ENCODE assay signal across 27 mouse cellular contexts in the genomic region with DNA sequence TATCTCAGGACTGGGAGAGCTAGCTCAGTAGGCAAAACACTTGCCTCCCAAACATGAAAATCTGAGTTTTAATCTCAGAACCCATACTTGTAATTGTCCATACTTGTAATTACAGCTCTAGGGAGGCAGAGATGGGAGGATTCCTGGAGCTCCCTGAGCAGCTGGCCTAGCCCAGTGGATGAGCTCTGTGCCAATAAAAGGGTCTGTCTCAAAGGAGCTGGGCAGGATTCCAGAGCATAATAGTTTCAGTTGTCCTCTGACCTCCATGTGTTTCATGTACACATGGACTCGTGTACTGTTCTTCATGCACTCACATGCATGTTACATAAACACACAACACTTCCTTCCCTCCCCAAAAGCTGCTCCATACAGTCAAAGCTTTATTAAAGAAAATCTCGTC.
DNase-seq lines count a peak whose midpoint lies in the region; ATAC-seq and TF ChIP-seq lines count a peak whose summit lies in the region.
"Had no signal": no experiment of that assay in that cellular context is flagged by ENCODE, and none has a peak within 500 bp of the region (broad histone marks: within the 10 kb centered on the region; RNA-seq: fewer than 3 reads in every experiment).

No protein-coding gene starts in this region.

- TF ChIP-seq CTCF in lung, postnatal 0 days (IDR thresholded peaks at IDR 0.05) = no peak
- TF ChIP-seq CTCF in lung, adult 2 months (IDR thresholded peaks at IDR 0.05; ENCODE audit: insufficient read depth, low read length) = no peak
- no peak for TF ChIP-seq CTCF in embryonic fibroblast, embryonic 13.5 days (IDR thresholded peaks at IDR 0.05; ENCODE audit: borderline replicate concordance, insufficient read depth, low read length)
- no peak for TF ChIP-seq CTCF in forebrain, postnatal 0 days (IDR thresholded peaks at IDR 0.05; ENCODE audit: low read depth)

- no peak for DNase-seq in heart, adult 9 months (ENCODE audit: low spot score in 2 of 2)
- peak; percentile 8 for DNase-seq in kidney, postnatal 10 days
- no peak for DNase-seq in kidney, adult 18-20 months
- peak; percentile 41 for DNase-seq in lung, postnatal 0 days (ENCODE audit: low spot score)
- no peak for DNase-seq in lung, adult 2 months
- no peak for DNase-seq in forebrain, postnatal 0 days
- DNase-seq: adrenal gland, postnatal 14 days; cerebellum, adult 18-20 months; cerebellum, postnatal 14 days; gastrocnemius, postnatal 10 days; liver, embryonic 13.5 days; right cerebral cortex, postnatal 14 days had no signal

- 0 out of 2 replicates have a peak, but pooled peaks cover 2% of the 10 kb centered on the region for H3K4me1 ChIP-seq in heart, embryonic 11.5 days (ENCODE audit: control insufficient read depth, insufficient read depth, low read length)
- H3K4me1 ChIP-seq in lung, postnatal 0 days (ENCODE audit: insufficient read depth, low read depth, low read length) = no peaks in the 10 kb centered on the region
- no peaks in the 10 kb centered on the region; the same call in 1 of the 2 replicates for H3K4me1 ChIP-seq in lung, adult 2 months (ENCODE audit: control insufficient read depth, insufficient read depth, low read length)
- peaks cover 9% of the 10 kb centered on the region for H3K4me1 ChIP-seq in embryonic fibroblast, embryonic 13.5 days (ENCODE audit: control insufficient read depth, insufficient read depth, low read length)
- H3K4me1 ChIP-seq in forebrain, postnatal 0 days (ENCODE audit: insufficient read depth) = no peaks in the 10 kb centered on the region
- H3K4me1 ChIP-seq: embryonic facial prominence, embryonic 12.5 days; hindbrain, embryonic 13.5 days; kidney, embryonic 15.5 days; limb, embryonic 10.5 days; limb, embryonic 15.5 days; liver, embryonic 13.5 days; midbrain, embryonic 13.5 days; neural tube, embryonic 13.5 days had no signal

- H3K27me3 ChIP-seq in heart, embryonic 11.5 days (ENCODE audit: control insufficient read depth, insufficient read depth, low read length) = no peaks in the 10 kb centered on the region
- H3K27me3 ChIP-seq in lung, postnatal 0 days (replicated peaks; ENCODE audit: insufficient read depth, low read length) = no peaks in the 10 kb centered on the region
- no peaks in the 10 kb centered on the region for H3K27me3 ChIP-seq in forebrain, postnatal 0 days (ENCODE audit: insufficient read depth, low read length)
- H3K27me3 ChIP-seq: embryonic facial prominence, embryonic 12.5 days; heart, embryonic 12.5 days; hindbrain, embryonic 13.5 days; kidney, embryonic 15.5 days; limb, embryonic 15.5 days; liver, embryonic 13.5 days; midbrain, embryonic 13.5 days; neural tube, embryonic 13.5 days had no signal

- no peak for TF ChIP-seq POLR2A in lung, adult 2 months (IDR thresholded peaks at IDR 0.05; ENCODE audit: borderline replicate concordance, extremely low read depth, low read depth, low read length)
- no peak for TF ChIP-seq POLR2A in embryonic fibroblast, embryonic 13.5 days (IDR thresholded peaks at IDR 0.05; ENCODE audit: low read depth, low read length)

- no peak overlapping the region for H3K4me2 ChIP-seq in heart, embryonic 11.5 days
- H3K4me2 ChIP-seq in lung, postnatal 0 days (replicated peaks; ENCODE audit: low read depth, low read length) = no peak overlapping the region
- H3K4me2 ChIP-seq in forebrain, postnatal 0 days (ENCODE audit: low read depth) = no peak overlapping the region
- H3K4me2 ChIP-seq: embryonic facial prominence, embryonic 12.5 days; hindbrain, embryonic 13.5 days; kidney, embryonic 15.5 days; limb, embryonic 15.5 days; liver, embryonic 13.5 days; midbrain, embryonic 13.5 days; neural tube, embryonic 13.5 days had no signal

- H3K9me3 ChIP-seq in heart, embryonic 11.5 days (replicated peaks; ENCODE audit: control insufficient read depth, low read length) = no peaks in the 10 kb centered on the region
- H3K9me3 ChIP-seq in lung, postnatal 0 days (ENCODE audit: low read length) = no peaks in the 10 kb centered on the region
- no peaks in the 10 kb centered on the region for H3K9me3 ChIP-seq in forebrain, postnatal 0 days (ENCODE audit: low read length)
- H3K9me3 ChIP-seq: embryonic facial prominence, embryonic 12.5 days; heart, embryonic 12.5 days; hindbrain, embryonic 13.5 days; kidney, embryonic 15.5 days; limb, embryonic 10.5 days; limb, embryonic 15.5 days; liver, embryonic 13.5 days; midbrain, embryonic 13.5 days; neural tube, embryonic 13.5 days had no signal

- no peak overlapping the region for H3K4me3 ChIP-seq in heart, embryonic 11.5 days (ENCODE audit: low read depth, low read length)
- no peak overlapping the region for H3K4me3 ChIP-seq in lung, postnatal 0 days (ENCODE audit: low read depth, low read length)
- H3K4me3 ChIP-seq in lung, adult 2 months (replicated peaks; ENCODE audit: extremely low read depth, low read depth, low read length) = no peak overlapping the region
- H3K4me3 ChIP-seq in embryonic fibroblast, embryonic 13.5 days (ENCODE audit: insufficient read depth, low read length) = no peak overlapping the region
- no peak overlapping the region for H3K4me3 ChIP-seq in forebrain, postnatal 0 days (ENCODE audit: low read depth, low read length)
- H3K4me3 ChIP-seq: embryonic facial prominence, embryonic 12.5 days; erythroblast, embryonic 14.5 days; heart, embryonic 12.5 days; hindbrain, embryonic 13.5 days; kidney, embryonic 15.5 days; limb, embryonic 10.5 days; limb, embryonic 15.5 days; liver, embryonic 13.5 days; midbrain, embryonic 13.5 days; neural tube, embryonic 13.5 days had no signal

- H3K27ac ChIP-seq in heart, embryonic 11.5 days (ENCODE audit: low read depth, low read length) = 0 out of 2 replicates have a peak overlapping the region, but pooled peaks have one; percentile 30
- no peak overlapping the region for H3K27ac ChIP-seq in lung, postnatal 0 days (ENCODE audit: low read length)
- H3K27ac ChIP-seq in embryonic fibroblast, embryonic 13.5 days (ENCODE audit: insufficient read depth, low read length) = 0 out of 2 replicates have a peak overlapping the region, but pooled peaks have one; percentile 71
- H3K27ac ChIP-seq in forebrain, postnatal 0 days (ENCODE audit: low read depth, low read length) = no peak overlapping the region
- H3K27ac ChIP-seq: embryonic facial prominence, embryonic 12.5 days; hindbrain, embryonic 13.5 days; kidney, embryonic 15.5 days; limb, embryonic 10.5 days; limb, embryonic 15.5 days; liver, embryonic 13.5 days; macrophage; midbrain, embryonic 13.5 days; neural tube, embryonic 13.5 days had no signal

- WGBS in heart, embryonic 11.5 days (ENCODE audit: insufficient replicate concordance) = 63% methylated on average over 2 of the region's 2 CpGs
- 33% methylated on average over 2 of the region's 2 CpGs for WGBS in lung, postnatal 0 days
- WGBS in lung, adult 2 months = 30% methylated on average over 2 of the region's 2 CpGs
- 62% methylated on average over 2 of the region's 2 CpGs for WGBS in forebrain, postnatal 0 days

- no peaks in the 10 kb centered on the region for H3K36me3 ChIP-seq in heart, embryonic 11.5 days (ENCODE audit: control insufficient read depth, insufficient read depth, low read length)
- H3K36me3 ChIP-seq in lung, postnatal 0 days (ENCODE audit: insufficient read depth, low read length) = no peaks in the 10 kb centered on the region
- no peaks in the 10 kb centered on the region for H3K36me3 ChIP-seq in forebrain, postnatal 0 days (ENCODE audit: insufficient read depth)
- H3K36me3 ChIP-seq: embryonic facial prominence, embryonic 12.5 days; heart, embryonic 12.5 days; hindbrain, embryonic 13.5 days; kidney, embryonic 15.5 days; limb, embryonic 10.5 days; limb, embryonic 15.5 days; liver, embryonic 13.5 days; midbrain, embryonic 13.5 days; neural tube, embryonic 13.5 days had no signal

- ATAC-seq in heart, embryonic 11.5 days (replicated peaks; ENCODE audit: insufficient number of reproducible peaks, low FRiP score, low TSS enrichment) = no peak
- peak; percentile 30; the same call in 1 of the 2 replicates for ATAC-seq in lung, postnatal 0 days
- no peak for ATAC-seq in forebrain, postnatal 0 days
- ATAC-seq: CD4-positive, CD25-positive, alpha-beta regulatory T cell, adult 4 months; forebrain, embryonic 16.5 days; intestine, postnatal 0 days; midbrain, embryonic 13.5 days had no signal

- no peak overlapping the region for H3K9ac ChIP-seq in heart, embryonic 11.5 days (ENCODE audit: low read depth, low read length)
- H3K9ac ChIP-seq in lung, postnatal 0 days (replicated peaks; ENCODE audit: low read depth) = no peak overlapping the region
- no peak overlapping the region for H3K9ac ChIP-seq in forebrain, postnatal 0 days
- H3K9ac ChIP-seq: embryonic facial prominence, embryonic 12.5 days; heart, embryonic 12.5 days; hindbrain, embryonic 13.5 days; kidney, embryonic 15.5 days; limb, embryonic 15.5 days; liver, embryonic 13.5 days; midbrain, embryonic 13.5 days; neural tube, embryonic 13.5 days had no signal

- no peak for TF ChIP-seq EP300 in lung, postnatal 0 days (IDR thresholded peaks at IDR 0.05)

Comparison
In these comparisons a context has a peak if more than half of its experiments do, and no peak if none do; other contexts are left out.
1. DNase-seq: peak in kidney, postnatal 10 days (single experiment) and lung, postnatal 0 days (single experiment); none in heart, adult 9 months (0 of 2), kidney, adult 18-20 months (single experiment), lung, adult 2 months (single experiment) and forebrain, postnatal 0 days (single experiment).
2. H3K27ac ChIP-seq: peak in heart, embryonic 11.5 days (single experiment) and embryonic fibroblast, embryonic 13.5 days (single experiment); none in lung, postnatal 0 days (single experiment) and forebrain, postnatal 0 days (single experiment).